Comparison of ENCODE assay signal across 18 mouse cellular contexts in genomic region chr11:52106037-52106436, GRCm38 (mm10). TPM values are rescaled to one million over a fixed set of nuclear protein-coding genes. Genes with fewer than 3 reads are reported as not detected.
"Had no signal": no experiment of that assay in that cellular context is flagged by ENCODE, and none has a peak within 500 bp of the region (broad histone marks: within the 10 kb centered on the region; RNA-seq: fewer than 3 reads in every experiment).

No protein-coding gene starts in this region.

- H3K4me3 ChIP-seq: left cerebral cortex, adult 2 months; limb, embryonic 10.5 days; midbrain, embryonic 13.5 days; stomach, embryonic 15.5 days had no signal

- H3K9ac ChIP-seq: liver, embryonic 14.5 days; midbrain, embryonic 13.5 days; stomach, embryonic 15.5 days had no signal

- H3K9me3 ChIP-seq: limb, embryonic 10.5 days; midbrain, embryonic 13.5 days; stomach, embryonic 15.5 days had no signal

- ATAC-seq: midbrain, embryonic 13.5 days had no signal

- H3K27ac ChIP-seq: left cerebral cortex, adult 2 months; limb, embryonic 10.5 days; liver, embryonic 14.5 days; midbrain, embryonic 13.5 days; stomach, embryonic 15.5 days had no signal

- DNase-seq: kidney, postnatal 25 days; lung, adult 2 months; lung, postnatal 36 days; right cerebral cortex, postnatal 14 days; thymus, postnatal 36 days had no signal

- H3K4me2 ChIP-seq: midbrain, embryonic 13.5 days; stomach, embryonic 15.5 days had no signal

- H3K36me3 ChIP-seq: midbrain, embryonic 13.5 days; stomach, embryonic 15.5 days had no signal

- H3K27me3 ChIP-seq: midbrain, embryonic 13.5 days; stomach, embryonic 15.5 days had no signal

RNA-seq across cellular contexts. Expression of gene Olfr1373, which starts 39.3 kb away (rescaled TPM):
- total RNA-seq: layer of hippocampus, postnatal 25 days; left cerebral cortex, adult 2 months; left cerebral cortex, postnatal 14 days; midbrain, postnatal 0 days had no signal
- polyA plus RNA-seq: limb, embryonic 10.5 days; limb, embryonic 14.5 days; liver, embryonic 14.5 days; lung, adult 2 months; lung, postnatal 0 days; midbrain, embryonic 13.5 days; midbrain, postnatal 0 days; neural tube, embryonic 14.5 days; spleen, adult 2 months; stomach, embryonic 15.5 days; thymus, postnatal 0 days had no signal
